Mouse (Mus musculus) hindbrain, embryonic 13.5 days (tissue): ENCODE measurements around the gene Il1rap. TPM values are rescaled to one million over a fixed set of nuclear protein-coding genes. Genes with fewer than 3 reads are reported as not detected.

ENCODE experiments used
- ATAC-seq: fragments of 200-750 bp; cut with Nextera tagmentation; 2 replicates; pipeline ENCODE4 v1.8.0; 2017; ENCODE audit warnings: moderate TSS enrichment; ENCODE audit not compliant: low FRiP score
- H3K27ac ChIP-seq: fragments of 300-500 bp; sonication (generic); 2 replicates; pipeline ENCODE4 v1.5.1; 2015; ENCODE audit warnings: inconsistent platforms, mild to moderate bottlenecking, moderate library complexity
- H3K27me3 ChIP-seq: fragments of 300-500 bp; sonication (generic); 2 replicates; pipeline ENCODE4 v1.6.1; 2015; ENCODE audit warnings: mild to moderate bottlenecking, inconsistent platforms
- H3K36me3 ChIP-seq: fragments of 300-500 bp; sonication (generic); 2 replicates; pipeline ENCODE4 v1.6.1; 2015; ENCODE audit warnings: mild to moderate bottlenecking, inconsistent platforms
- H3K4me1 ChIP-seq: fragments of 300-500 bp; sonication (generic); replicated peaks from 2 replicates; pipeline ENCODE4 v1.6.1; 2015; ENCODE audit warnings: inconsistent platforms
- H3K4me2 ChIP-seq: fragments of 300-500 bp; sonication (generic); 2 replicates; pipeline ENCODE4 v1.6.1; 2015; ENCODE audit warnings: inconsistent platforms, mild to moderate bottlenecking, moderate library complexity
- H3K4me3 ChIP-seq: fragments of 300-500 bp; sonication (generic); 2 replicates; pipeline ENCODE4 v1.5.1; 2015; ENCODE audit warnings: mild to moderate bottlenecking, inconsistent platforms
- H3K9ac ChIP-seq: fragments of 300-500 bp; sonication (generic); 2 replicates; pipeline ENCODE4 v1.6.1; 2015; ENCODE audit warnings: mild to moderate bottlenecking, inconsistent platforms
- H3K9me3 ChIP-seq: fragments of 300-500 bp; sonication (generic); 2 replicates; pipeline ENCODE4 v1.6.1; 2016; ENCODE audit warnings: inconsistent platforms
- WGBS: fragments of 180-500 bp; shearing (Covaris S2); methylation state at CpG from one replicate; pipeline ENCODE4 v1.1.7; 2015; 5-methylcytosine and 5-hydroxymethylcytosine counted together
- polyA plus RNA-seq: library from polyadenylated mRNA; unstranded; fragments of >200 nt; fragmentation: Nextera tagmentation; extraction: Ambion mirVana; gene quantifications from 2 replicates; pipeline ENCODE4 v1.2.1, GENCODE M21; 2015

Il1rap gene
- polyA plus RNA-seq, 1 experiment from 2014 or later = 7.8 TPM

- H3K9ac ChIP-seq = no peak overlapping the region
- 69% methylated on average over 6 of the region's 6 CpGs for WGBS
- no peaks in the 10 kb centered on the region for H3K9me3 ChIP-seq
- ATAC-seq = no peak
- H3K27me3 ChIP-seq = no peaks in the 10 kb centered on the region
- H3K4me3 ChIP-seq = no peak overlapping the region
- no peaks in the 10 kb centered on the region for H3K36me3 ChIP-seq
- H3K4me1 ChIP-seq = no peaks in the 10 kb centered on the region
- no peak overlapping the region for H3K4me2 ChIP-seq
- H3K27ac ChIP-seq = no peak overlapping the region
Measured at GRCm38 (mm10) chr16:26705658-26706371, 124.3 kb downstream of the Il1rap start.

- Histone ChIP-seq H3K27me3 (no peaks in the 10 kb centered on the region), H3K27ac (no peak overlapping the region), H3K4me1 (no peaks in the 10 kb centered on the region), H3K4me2 (no peak overlapping the region), H3K4me3 (no peak overlapping the region), H3K9ac (no peak overlapping the region), H3K9me3 (no peaks in the 10 kb centered on the region), H3K36me3 (no peaks in the 10 kb centered on the region)
- 74% methylated on average over 2 of the region's 2 CpGs for WGBS
- no peak for ATAC-seq
Measured at GRCm38 (mm10) chr16:26706503-26706902, 125.0 kb downstream of the Il1rap start.

GRCm38 (mm10) chr16:26710922-26711321 lies 129.4 kb downstream of the Il1rap start:
- 78% methylated on average over 3 of the region's 3 CpGs for WGBS
- no peak for ATAC-seq
- H3K27me3 ChIP-seq = no peaks in the 10 kb centered on the region
- H3K4me3 ChIP-seq = no peak overlapping the region
- no peaks in the 10 kb centered on the region for H3K9me3 ChIP-seq
- H3K4me2 ChIP-seq = no peak overlapping the region
- H3K9ac ChIP-seq = no peak overlapping the region
- no peak overlapping the region for H3K27ac ChIP-seq
- H3K36me3 ChIP-seq = no peaks in the 10 kb centered on the region
- no peaks in the 10 kb centered on the region for H3K4me1 ChIP-seq

DNA sequence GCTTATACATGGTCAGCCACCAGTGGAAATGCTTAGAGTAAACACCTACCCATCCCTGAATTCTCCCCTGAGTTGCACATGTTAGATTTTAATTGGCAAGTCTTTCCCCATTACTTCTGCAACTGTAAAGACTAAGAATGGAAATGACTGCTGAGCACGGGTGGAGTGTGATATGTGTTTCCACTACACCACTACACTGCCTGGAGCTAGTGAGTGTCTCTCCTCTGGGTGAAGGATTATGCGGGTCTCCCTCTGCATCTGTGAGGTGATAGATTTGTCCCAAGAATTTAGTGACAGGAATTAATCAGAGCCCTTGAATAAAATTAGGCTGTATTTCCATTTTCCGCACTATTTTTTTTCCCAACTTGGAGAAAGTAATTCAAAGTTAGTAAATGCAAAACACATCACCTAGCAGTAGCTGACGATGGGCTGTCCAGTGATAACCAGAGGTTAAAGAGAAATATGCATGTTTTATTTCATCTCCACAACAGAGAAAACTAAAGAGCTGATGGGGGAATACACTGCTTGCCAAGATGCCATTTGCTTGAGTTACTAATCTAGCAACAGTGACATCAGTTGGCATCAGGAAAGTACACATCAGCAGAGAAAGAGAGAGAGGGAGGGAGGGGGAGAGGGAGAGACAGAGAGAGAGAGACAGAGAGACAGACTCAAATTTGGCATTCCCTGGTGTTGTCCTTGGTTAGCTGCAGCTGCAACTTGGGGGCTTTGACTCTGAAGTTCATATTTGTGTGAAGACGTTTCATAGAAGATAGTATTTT lies 132.2 kb downstream of the Il1rap start:
- H3K27me3 ChIP-seq = no peaks in the 10 kb centered on the region
- WGBS = 87% methylated on average over 5 of the region's 5 CpGs
- ATAC-seq = no peak

DNA sequence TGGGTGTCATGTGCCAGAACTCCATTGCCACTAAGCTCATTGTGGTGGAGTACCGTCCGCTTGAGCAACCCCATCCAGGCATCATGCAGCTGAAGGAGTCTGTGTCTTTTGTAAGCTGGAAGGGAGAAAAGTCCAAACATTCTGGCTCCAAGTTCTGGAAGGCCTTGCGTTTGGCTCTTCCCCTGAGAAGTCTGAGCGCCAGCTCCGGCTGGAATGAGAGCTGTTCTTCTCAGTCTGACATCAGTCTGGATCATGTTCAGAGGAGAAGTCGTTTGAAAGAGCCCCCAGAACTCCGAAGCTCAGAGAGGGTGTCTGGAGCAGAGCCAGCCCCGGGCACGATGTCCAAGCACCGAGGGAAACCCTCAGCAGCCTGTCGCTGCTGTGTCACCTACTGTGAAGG lies 141.0 kb downstream of the Il1rap start:
- no peaks in the 10 kb centered on the region for H3K27me3 ChIP-seq
- no peak overlapping the region for H3K4me2 ChIP-seq
- H3K4me1 ChIP-seq = no peaks in the 10 kb centered on the region
- ATAC-seq = no peak
- no peak overlapping the region for H3K27ac ChIP-seq
- no peaks in the 10 kb centered on the region for H3K36me3 ChIP-seq
- 84% methylated on average over 11 of the region's 11 CpGs for whole genome bisulfite sequencing
- no peaks in the 10 kb centered on the region for H3K9me3 ChIP-seq
- no peak overlapping the region for H3K4me3 ChIP-seq
- H3K9ac ChIP-seq = no peak overlapping the region

More for the DNA sequence above, 132.2 kb downstream of the Il1rap start:
- no peak overlapping the region for H3K27ac ChIP-seq
- no peak overlapping the region for H3K4me2 ChIP-seq
- no peaks in the 10 kb centered on the region for H3K4me1 ChIP-seq
- H3K9ac ChIP-seq = no peak overlapping the region
- H3K4me3 ChIP-seq = no peak overlapping the region
- no peaks in the 10 kb centered on the region for H3K9me3 ChIP-seq
- no peaks in the 10 kb centered on the region for H3K36me3 ChIP-seq

- no peak for ATAC-seq
- WGBS = 81% methylated on average over 5 of the region's 5 CpGs
Measured at GRCm38 (mm10) chr16:26723952-26724747, 142.6 kb downstream of the Il1rap start.

DNA sequence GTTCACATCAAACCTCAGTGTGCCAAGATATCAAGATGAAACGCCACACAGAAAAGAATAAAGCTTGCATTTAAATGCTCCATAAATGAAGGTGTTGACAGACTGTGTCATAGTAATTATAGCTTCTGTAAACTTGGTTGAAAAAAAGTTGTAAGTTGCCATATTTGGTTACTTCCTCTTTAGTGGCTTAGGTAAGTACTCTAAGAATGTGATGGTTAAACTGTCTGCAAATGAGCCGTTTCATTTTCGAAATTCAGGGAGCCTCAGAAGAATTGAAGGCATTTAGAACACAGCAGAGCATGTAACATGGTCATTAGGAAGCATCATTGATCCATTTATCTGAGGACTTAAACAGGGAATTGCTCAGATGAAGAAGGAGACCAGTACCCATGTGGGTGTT lies 146.6 kb downstream of the Il1rap start:
- Histone ChIP-seq H3K27ac (no peak overlapping the region), H3K9me3 (no peaks in the 10 kb centered on the region), H3K36me3 (no peaks in the 10 kb centered on the region), H3K4me1 (0 out of 2 replicates have a peak, but pooled peaks cover 5% of the 10 kb centered on the region), H3K27me3 (no peaks in the 10 kb centered on the region), H3K4me2 (no peak overlapping the region), H3K4me3 (no peak overlapping the region), H3K9ac (no peak overlapping the region)
- ATAC-seq = no peak
- 73% methylated on average over 3 of the region's 3 CpGs for WGBS

More at GRCm38 (mm10) chr16:26723952-26724747, 142.6 kb downstream of the Il1rap start:
- no peak overlapping the region for H3K4me2 ChIP-seq
- H3K4me3 ChIP-seq = no peak overlapping the region
- no peaks in the 10 kb centered on the region for H3K4me1 ChIP-seq
- H3K27me3 ChIP-seq = no peaks in the 10 kb centered on the region
- no peaks in the 10 kb centered on the region for H3K36me3 ChIP-seq
- no peak overlapping the region for H3K9ac ChIP-seq
- H3K9me3 ChIP-seq = no peaks in the 10 kb centered on the region
- no peak overlapping the region for H3K27ac ChIP-seq

GRCm38 (mm10) chr16:26730941-26731340 lies 149.4 kb downstream of the Il1rap start:
- no peaks in the 10 kb centered on the region for H3K9me3 ChIP-seq
- no peaks in the 10 kb centered on the region for H3K36me3 ChIP-seq
- no peak overlapping the region for H3K4me2 ChIP-seq
- no peak for ATAC-seq
- no peak overlapping the region for H3K9ac ChIP-seq
- 79% methylated on average over 1 of the region's 1 CpGs for WGBS
- H3K4me3 ChIP-seq = no peak overlapping the region
- H3K27me3 ChIP-seq = no peaks in the 10 kb centered on the region
- no peak overlapping the region for H3K27ac ChIP-seq
- 0 out of 2 replicates have a peak, but pooled peaks cover 5% of the 10 kb centered on the region for H3K4me1 ChIP-seq

- no peak for ATAC-seq
- H3K4me1 ChIP-seq = 0 out of 2 replicates have a peak, but pooled peaks cover 5% of the 10 kb centered on the region
- 0 out of 2 replicates have a peak overlapping the region, but pooled peaks have one; percentile 10 for H3K27ac ChIP-seq
- no peak overlapping the region for H3K4me3 ChIP-seq
- 45% methylated on average over 3 of the region's 3 CpGs for WGBS
- no peaks in the 10 kb centered on the region for H3K27me3 ChIP-seq
- no peaks in the 10 kb centered on the region for H3K9me3 ChIP-seq
- H3K4me2 ChIP-seq = no peak overlapping the region
- no peaks in the 10 kb centered on the region for H3K36me3 ChIP-seq
- no peak overlapping the region for H3K9ac ChIP-seq
Measured at GRCm38 (mm10) chr16:26732566-26732965, 151.1 kb downstream of the Il1rap start.

DNA sequence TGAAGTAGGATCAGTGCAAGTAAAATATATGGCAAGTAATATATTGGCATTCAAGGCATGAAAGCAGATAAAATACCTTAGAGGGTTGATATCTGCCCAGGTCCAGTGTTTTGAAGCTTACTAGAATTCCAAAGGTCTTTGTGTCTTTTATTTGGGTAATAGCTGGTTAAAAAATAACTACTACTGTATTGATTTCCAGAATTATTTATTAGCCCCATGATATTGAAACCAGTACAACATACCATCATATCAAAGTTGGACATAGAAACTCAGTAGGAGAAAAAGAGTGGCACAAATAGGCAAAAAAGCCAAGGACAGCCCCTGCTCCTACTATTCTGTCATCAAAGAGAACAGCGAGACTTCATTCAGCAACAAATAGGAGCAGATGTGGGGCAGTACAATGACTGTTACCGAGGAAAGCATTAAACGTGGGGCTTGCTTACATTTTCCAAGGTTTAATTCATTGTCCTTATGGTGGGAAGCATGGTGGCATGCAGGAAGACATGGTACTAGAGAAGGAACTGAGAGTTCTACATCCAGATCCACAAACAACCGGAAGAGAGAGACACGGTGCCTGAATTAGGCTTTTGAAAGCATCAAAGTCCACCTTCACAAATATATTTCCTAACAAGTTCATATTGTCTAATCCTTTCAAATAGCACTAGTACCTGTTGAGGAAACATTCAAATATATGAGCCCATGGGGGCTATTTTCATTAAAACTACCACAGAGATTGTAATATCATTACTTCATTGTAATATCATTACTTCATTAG lies 174.1 kb downstream of the Il1rap start:
- no peak overlapping the region for H3K9ac ChIP-seq
- ATAC-seq = no peak
- WGBS = 88% methylated on average over 5 of the region's 5 CpGs

DNA sequence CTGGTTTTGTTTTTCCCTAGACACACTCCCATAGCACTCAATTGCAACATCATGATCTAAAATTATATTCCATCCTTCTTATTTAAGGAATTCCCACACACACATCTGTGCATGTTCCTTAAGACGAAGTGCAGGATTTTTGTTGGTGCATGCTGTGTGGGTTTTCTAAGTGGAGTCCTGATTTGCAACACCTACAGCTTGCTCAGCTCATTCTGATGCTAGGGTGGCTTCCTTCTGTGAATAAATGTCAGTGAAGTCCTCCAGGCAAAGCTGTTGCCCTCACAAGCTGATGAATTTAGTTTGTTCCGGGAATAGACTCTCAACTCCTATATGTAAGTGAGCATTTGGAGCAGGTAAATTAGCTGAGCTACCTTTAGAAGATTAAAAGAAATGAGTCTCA lies 194.5 kb downstream of the Il1rap start:
- Histone ChIP-seq H3K9me3 (no peaks in the 10 kb centered on the region), H3K4me2 (no peak overlapping the region), H3K36me3 (no peaks in the 10 kb centered on the region), H3K9ac (no peak overlapping the region), H3K4me1 (no peaks in the 10 kb centered on the region), H3K27ac (no peak overlapping the region), H3K4me3 (no peak overlapping the region), H3K27me3 (no peaks in the 10 kb centered on the region)
- ATAC-seq = no peak
- 89% methylated on average over 2 of the region's 2 CpGs for whole genome bisulfite sequencing

More for the DNA sequence above, 174.1 kb downstream of the Il1rap start:
- Histone ChIP-seq H3K27me3 (no peaks in the 10 kb centered on the region), H3K36me3 (no peaks in the 10 kb centered on the region), H3K9me3 (no peaks in the 10 kb centered on the region), H3K4me2 (no peak overlapping the region), H3K4me1 (no peaks in the 10 kb centered on the region), H3K27ac (no peak overlapping the region), H3K4me3 (no peak overlapping the region)
